Mouse (Mus musculus) hindbrain, embryonic 14.5 days (tissue): ENCODE measurements at regions not wholly inside any gene's neighbourhood (a gene's known extent, or its start where the extent isn't known, plus 50 kb on each side); places are given as distances from the start of the nearest gene placed in this dataset.
"Not testable (repeated sequence)": the region's sequence is repeated elsewhere in the genome, so short reads cannot be mapped to it uniquely, and the experiment has no call there.

Experiments used
- ATAC-seq: fragments of 200-750 bp; cut with Nextera tagmentation; 2 replicates; pipeline ENCODE4 v1.8.0; 2017; ENCODE audit warnings: moderate number of reproducible peaks, mild to moderate bottlenecking, moderate TSS enrichment, moderate library complexity; ENCODE audit not compliant: low FRiP score
- DNase-seq: peaks from one replicate; pipeline ENCODE4 v3.0.0-alpha.2; 2015; ENCODE audit warnings: low spot score
- H3K27ac ChIP-seq: fragments of 300-500 bp; sonication (generic); 2 replicates; pipeline ENCODE4 v1.5.1; 2014; ENCODE audit warnings: mild to moderate bottlenecking, moderate library complexity
- H3K27me3 ChIP-seq: fragments of 300-500 bp; sonication (generic); 2 replicates; pipeline ENCODE4 v1.6.1; 2014; ENCODE audit warnings: mild to moderate bottlenecking, low read length, mixed read lengths; ENCODE audit not compliant: control insufficient read depth, insufficient read depth
- H3K36me3 ChIP-seq: fragments of 300-500 bp; sonication (generic); replicated peaks from 2 replicates; pipeline ENCODE4 v1.6.1; 2014; ENCODE audit not compliant: control insufficient read depth, insufficient read depth
- H3K4me1 ChIP-seq: fragments of 300-500 bp; sonication (generic); replicated peaks from 2 replicates; pipeline ENCODE4 v1.6.1; 2014; ENCODE audit warnings: antibody characterized with exemption, low read length, mixed read lengths; ENCODE audit not compliant: control insufficient read depth, insufficient read depth
- H3K4me2 ChIP-seq: fragments of 300-500 bp; sonication (generic); replicated peaks from 2 replicates; pipeline ENCODE4 v1.6.1; 2014; ENCODE audit warnings: mild to moderate bottlenecking, moderate library complexity
- H3K4me3 ChIP-seq: fragments of 300-500 bp; sonication (generic); replicated peaks from 2 replicates; pipeline ENCODE4 v1.5.1; 2014; ENCODE audit warnings: mild to moderate bottlenecking, low read length
- H3K9ac ChIP-seq: fragments of 300-500 bp; sonication (generic); 2 replicates; pipeline ENCODE4 v1.6.1; 2014
- H3K9me3 ChIP-seq: fragments of 300-500 bp; sonication (generic); 2 replicates; pipeline ENCODE4 v1.6.1; 2016; ENCODE audit warnings: low read length; ENCODE audit not compliant: control insufficient read depth
- WGBS: fragments of 180-500 bp; shearing (Covaris S2); extraction: QIAGEN DNeasy Blood & Tissue Kit; methylation state at CpG from one replicate; pipeline ENCODE4 v1.1.7; 2014; 5-methylcytosine and 5-hydroxymethylcytosine counted together

DNA sequence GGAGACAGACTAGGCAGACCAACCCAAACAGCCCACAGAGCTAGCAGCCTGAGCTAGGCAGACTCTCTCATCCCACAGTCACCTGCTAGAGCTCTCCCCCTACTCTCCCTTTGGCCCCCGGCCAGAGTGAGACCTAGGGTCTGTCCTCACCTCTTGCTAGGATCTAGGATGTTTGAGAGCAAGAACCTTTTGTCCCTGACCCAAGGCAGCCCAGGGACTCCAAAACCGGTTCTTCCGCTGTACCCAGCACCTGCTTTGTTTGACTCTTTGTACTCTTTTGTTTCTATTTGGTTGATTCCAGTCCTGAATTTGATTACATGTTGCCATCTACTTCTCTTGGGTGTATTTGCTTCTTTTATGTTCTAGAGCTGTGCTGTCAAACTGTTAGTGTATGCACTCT lies 75.3 kb downstream of the H60c start:
- Histone ChIP-seq H3K9ac (no peak overlapping the region), H3K27ac (no peak overlapping the region), H3K27me3 (no peaks in the 10 kb centered on the region), H3K4me2 (no peak overlapping the region), H3K36me3 (no peaks in the 10 kb centered on the region), H3K9me3 (no peaks in the 10 kb centered on the region), H3K4me1 (no peaks in the 10 kb centered on the region), H3K4me3 (no peak overlapping the region)
- WGBS = 59% methylated on average over 3 of the region's 3 CpGs
- DNase-seq (no peak), ATAC-seq (no peak)

GRCm38 (mm10) chr10:3188361-3188760 lies 79.2 kb downstream of the H60c start:
- Histone ChIP-seq H3K27ac (no peak overlapping the region), H3K27me3 (no peaks in the 10 kb centered on the region), H3K4me1 (no peaks in the 10 kb centered on the region), H3K9me3 (no peaks in the 10 kb centered on the region), H3K4me3 (no peak overlapping the region), H3K9ac (no peak overlapping the region), H3K4me2 (no peak overlapping the region), H3K36me3 (no peaks in the 10 kb centered on the region)
- DNase-seq (no peak), ATAC-seq (no peak)
- WGBS = 83% methylated on average over 4 of the region's 4 CpGs

GRCm38 (mm10) chr10:3180103-3180502 lies 87.5 kb downstream of the H60c start:
- Histone ChIP-seq H3K36me3 (no peaks in the 10 kb centered on the region), H3K9ac (no peak overlapping the region), H3K27me3 (no peaks in the 10 kb centered on the region), H3K27ac (no peak overlapping the region), H3K4me3 (no peak overlapping the region), H3K4me1 (no peaks in the 10 kb centered on the region), H3K9me3 (peaks cover 13% of the 10 kb centered on the region; the same call in 1 of the 2 replicates), H3K4me2 (no peak overlapping the region)
- DNase-seq (no peak), ATAC-seq (no peak)

GRCm38 (mm10) chr10:3173601-3174000 lies 94.0 kb downstream of the H60c start:
- no peak for DNase-seq
- no peak for ATAC-seq
- Histone ChIP-seq H3K9me3 (peaks cover 15% of the 10 kb centered on the region; the same call in 1 of the 2 replicates), H3K9ac (no peak overlapping the region), H3K4me2 (no peak overlapping the region), H3K27me3 (no peaks in the 10 kb centered on the region), H3K4me1 (no peaks in the 10 kb centered on the region), H3K4me3 (no peak overlapping the region), H3K27ac (no peak overlapping the region), H3K36me3 (no peaks in the 10 kb centered on the region)

GRCm38 (mm10) chr10:3172927-3173326 lies 94.6 kb downstream of the H60c start:
- not testable (repeated sequence) for H3K36me3 ChIP-seq, ATAC-seq, H3K27ac ChIP-seq, H3K9ac ChIP-seq, H3K4me3 ChIP-seq, DNase-seq, H3K27me3 ChIP-seq, H3K4me2 ChIP-seq, H3K4me1 ChIP-seq
- 66% methylated on average over 4 of the region's 4 CpGs for WGBS
- peaks cover 15% of the 10 kb centered on the region; the same call in 1 of the 2 replicates for H3K9me3 ChIP-seq

GRCm38 (mm10) chr10:3172257-3172656 lies 95.3 kb downstream of the H60c start:
- H3K27me3 ChIP-seq = no peaks in the 10 kb centered on the region
- H3K27ac ChIP-seq = no peak overlapping the region
- H3K9me3 ChIP-seq = peaks cover 15% of the 10 kb centered on the region; the same call in 1 of the 2 replicates
- no peak for DNase-seq
- H3K4me1 ChIP-seq = no peaks in the 10 kb centered on the region
- H3K9ac ChIP-seq = no peak overlapping the region
- 96% methylated on average over 1 of the region's 1 CpGs for WGBS
- no peaks in the 10 kb centered on the region for H3K36me3 ChIP-seq
- ATAC-seq = no peak
- H3K4me2 ChIP-seq = no peak overlapping the region
- H3K4me3 ChIP-seq = no peak overlapping the region

DNA sequence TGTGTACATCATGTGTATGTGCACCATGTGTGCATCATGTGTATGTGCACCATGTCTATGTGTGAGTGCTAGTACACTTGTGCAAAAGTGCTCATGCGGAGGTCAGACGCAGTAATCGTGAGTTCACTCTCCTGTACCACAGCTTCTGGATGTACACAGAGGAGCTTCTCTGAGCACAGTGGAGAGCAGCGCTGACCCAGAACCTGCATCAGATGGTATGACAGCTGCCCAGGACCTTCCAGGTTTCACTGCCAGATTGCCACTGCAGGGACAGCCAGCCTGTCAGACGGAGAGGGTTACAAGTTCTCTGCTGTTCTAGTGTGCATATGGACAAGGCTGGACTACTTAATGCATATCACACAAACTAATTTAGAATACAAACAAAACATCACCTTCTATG lies 96.2 kb downstream of the H60c start:
- ATAC-seq (no peak), DNase-seq (no peak)
- WGBS = 94% methylated on average over 5 of the region's 5 CpGs
- Histone ChIP-seq H3K27ac (no peak overlapping the region), H3K4me2 (no peak overlapping the region), H3K4me3 (no peak overlapping the region), H3K9ac (no peak overlapping the region), H3K9me3 (peaks cover 15% of the 10 kb centered on the region; the same call in 1 of the 2 replicates), H3K27me3 (no peaks in the 10 kb centered on the region), H3K36me3 (no peaks in the 10 kb centered on the region), H3K4me1 (no peaks in the 10 kb centered on the region)

DNA sequence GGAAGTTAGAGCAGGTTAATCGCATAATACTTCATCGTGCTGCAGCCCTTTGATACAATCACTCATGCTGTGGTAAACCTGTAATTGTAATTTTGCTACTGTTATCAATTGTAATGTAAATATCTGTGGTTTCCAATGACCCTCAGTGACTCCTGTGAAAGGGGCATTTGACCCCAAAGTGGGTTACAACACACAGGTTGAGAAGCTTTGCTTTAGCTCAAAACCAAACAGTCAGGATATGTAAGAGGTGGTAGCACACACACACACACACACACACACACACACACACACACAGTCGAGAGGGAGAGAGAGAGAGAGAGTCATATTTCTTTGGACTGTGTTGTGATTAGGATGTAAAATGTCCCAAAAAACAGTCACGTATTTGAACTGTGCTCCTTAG lies 112.0 kb downstream of the H60c start:
- Histone ChIP-seq H3K9me3 (0 out of 2 replicates have a peak, but pooled peaks cover 27% of the 10 kb centered on the region), H3K4me2 (no peak overlapping the region), H3K4me1 (no peaks in the 10 kb centered on the region), H3K36me3 (no peaks in the 10 kb centered on the region), H3K27ac (no peak overlapping the region), H3K9ac (no peak overlapping the region), H3K4me3 (no peak overlapping the region), H3K27me3 (no peaks in the 10 kb centered on the region)
- ATAC-seq = no peak
- DNase-seq = no peak
- WGBS = 86% methylated on average over 4 of the region's 4 CpGs

DNA sequence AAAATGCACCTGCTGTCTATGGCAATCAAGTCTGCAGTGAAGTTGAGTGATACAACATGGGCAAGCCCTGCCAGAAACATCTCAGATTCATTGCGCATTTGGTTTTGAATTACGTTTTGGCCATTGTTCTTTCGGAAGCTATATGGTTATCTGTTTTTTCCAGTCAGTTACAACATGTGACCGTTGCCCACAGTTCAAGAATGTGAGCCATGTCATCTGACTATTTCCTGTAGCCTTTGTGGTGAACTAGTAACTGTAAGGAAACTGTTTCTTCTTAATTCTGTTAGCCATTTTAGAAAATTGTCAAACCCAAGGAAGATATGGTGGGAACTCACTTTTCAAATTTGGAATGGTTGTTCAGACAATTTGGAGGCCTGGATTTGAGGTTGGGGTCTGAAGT lies 119.4 kb downstream of the H60c start:
- Histone ChIP-seq H3K9ac (no peak overlapping the region), H3K27me3 (no peaks in the 10 kb centered on the region), H3K27ac (no peak overlapping the region), H3K4me3 (no peak overlapping the region), H3K36me3 (no peaks in the 10 kb centered on the region), H3K4me1 (no peaks in the 10 kb centered on the region), H3K9me3 (0 out of 2 replicates have a peak, but pooled peaks cover 23% of the 10 kb centered on the region), H3K4me2 (no peak overlapping the region)
- WGBS = 90% methylated on average over 4 of the region's 4 CpGs
- ATAC-seq (no peak), DNase-seq (no peak)

DNA sequence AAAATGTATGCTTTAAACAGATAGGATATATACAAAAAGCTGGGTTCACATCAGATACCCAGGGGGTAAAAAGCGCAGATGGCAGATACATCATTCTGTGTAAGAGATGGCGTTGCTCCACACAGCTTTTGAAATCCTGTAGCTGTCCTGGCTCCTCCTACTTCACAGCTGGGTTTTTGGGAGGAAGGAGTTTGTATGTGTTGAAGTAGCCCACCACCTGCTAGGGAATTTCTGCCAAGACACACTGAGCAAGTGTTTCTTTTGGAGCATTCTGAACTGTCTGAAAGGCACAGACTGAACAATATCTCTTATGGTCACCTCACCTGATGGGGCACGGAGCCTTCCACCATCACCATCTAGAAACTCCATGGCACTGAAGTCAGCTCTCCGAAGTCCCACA lies 128.3 kb downstream of the H60c start:
- H3K9ac ChIP-seq = no peak overlapping the region
- H3K4me1 ChIP-seq = no peaks in the 10 kb centered on the region
- H3K4me2 ChIP-seq = no peak overlapping the region
- no peaks in the 10 kb centered on the region for H3K27me3 ChIP-seq
- H3K9me3 ChIP-seq = 0 out of 2 replicates have a peak, but pooled peaks cover 13% of the 10 kb centered on the region
- H3K27ac ChIP-seq = no peak overlapping the region
- no peak for ATAC-seq
- 89% methylated on average over 4 of the region's 4 CpGs for WGBS
- DNase-seq = no peak
- H3K36me3 ChIP-seq = no peaks in the 10 kb centered on the region
- no peak overlapping the region for H3K4me3 ChIP-seq
